ENCODE assay signal across 16 mouse cellular contexts in the genomic region with DNA sequence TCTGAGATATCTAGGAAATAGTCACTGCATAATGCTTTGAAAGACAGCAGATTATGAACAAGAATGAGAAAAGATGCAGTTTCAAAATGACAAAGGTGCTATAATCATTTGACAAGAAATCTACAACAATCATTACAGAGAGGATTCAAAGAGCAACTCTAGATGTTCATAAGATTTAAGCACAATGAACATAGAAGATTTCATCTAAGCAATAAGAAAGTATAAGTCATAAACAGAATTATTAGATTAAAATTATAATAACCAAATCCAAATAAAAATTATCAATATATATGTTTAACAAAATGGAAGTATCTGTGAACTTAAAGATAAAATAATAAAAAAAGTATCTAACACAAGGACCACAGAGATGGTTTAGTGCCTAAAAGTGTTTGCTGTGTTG.
"Had no signal": no experiment of that assay in that cellular context is flagged by ENCODE, and none has a peak within 500 bp of the region (broad histone marks: within the 10 kb centered on the region; RNA-seq: fewer than 3 reads in every experiment).

No protein-coding gene starts in this region.

- H3K9ac ChIP-seq: neural tube, embryonic 13.5 days; neural tube, embryonic 15.5 days; stomach, embryonic 15.5 days had no signal

- H3K4me1 ChIP-seq: neural tube, embryonic 13.5 days; neural tube, embryonic 15.5 days; stomach, embryonic 15.5 days had no signal

- DNase-seq: retina, postnatal 1 day; right cerebral cortex, adult 18-20 months; right cerebral cortex, postnatal 14 days; right cerebral cortex, postnatal 25 days; right cerebral cortex, postnatal 4 days; spleen, adult 18-20 months; thymus, adult 18-20 months; thymus, adult 2 months; thymus, postnatal 14 days; thymus, postnatal 25 days; thymus, postnatal 36 days; thymus, postnatal 4 days had no signal

- H3K36me3 ChIP-seq: neural tube, embryonic 13.5 days; neural tube, embryonic 15.5 days; stomach, embryonic 15.5 days had no signal

- H3K27me3 ChIP-seq: neural tube, embryonic 13.5 days; neural tube, embryonic 15.5 days; stomach, embryonic 15.5 days had no signal

- H3K9me3 ChIP-seq: neural tube, embryonic 13.5 days; neural tube, embryonic 15.5 days; stomach, embryonic 15.5 days had no signal

- H3K4me3 ChIP-seq: neural tube, embryonic 13.5 days; neural tube, embryonic 15.5 days; stomach, embryonic 15.5 days had no signal

- H3K27ac ChIP-seq: neural tube, embryonic 13.5 days; neural tube, embryonic 15.5 days; stomach, embryonic 15.5 days; stomach, postnatal 0 days had no signal

- H3K4me2 ChIP-seq: neural tube, embryonic 13.5 days; neural tube, embryonic 15.5 days; stomach, embryonic 15.5 days had no signal
